Mouse (Mus musculus) megakaryocyte-erythroid progenitor cell, adult 5-6 weeks (primary cell): ENCODE results near the gene 1810009J06Rik. TPM values are rescaled to one million over a fixed set of nuclear protein-coding genes. Genes with fewer than 3 reads are reported as not detected.
"Not testable (repeated sequence)": the region's sequence is repeated elsewhere in the genome, so short reads cannot be mapped to it uniquely, and the experiment has no call there.

Experiments
- ATAC-seq: replicated peaks from 2 replicates; pipeline ENCODE4 v1.8.0; 2016; ENCODE audit warnings: mild to moderate bottlenecking, inconsistent platforms; ENCODE audit not compliant: severe bottlenecking, poor library complexity, low FRiP score, low TSS enrichment
- total RNA-seq, 2 experiments: library from RNA; stranded (forward) in 1 of 2; stranded (reverse) in 1 of 2; fragments of 200-1000, 215-1000 nt in 1 of 2; fragments of >200 nt in 1 of 2; fragmentation: Nextera tagmentation in 1 of 2; gene quantifications; 2 replicates each; pipeline ENCODE4 v1.2.3; 2014 to 2017

Gene 1810009J06Rik
- total RNA-seq (2014; fragmentation: Nextera tagmentation) (not detected in 2 replicates), total RNA-seq (2017) (not detected in 2 replicates)

DNA sequence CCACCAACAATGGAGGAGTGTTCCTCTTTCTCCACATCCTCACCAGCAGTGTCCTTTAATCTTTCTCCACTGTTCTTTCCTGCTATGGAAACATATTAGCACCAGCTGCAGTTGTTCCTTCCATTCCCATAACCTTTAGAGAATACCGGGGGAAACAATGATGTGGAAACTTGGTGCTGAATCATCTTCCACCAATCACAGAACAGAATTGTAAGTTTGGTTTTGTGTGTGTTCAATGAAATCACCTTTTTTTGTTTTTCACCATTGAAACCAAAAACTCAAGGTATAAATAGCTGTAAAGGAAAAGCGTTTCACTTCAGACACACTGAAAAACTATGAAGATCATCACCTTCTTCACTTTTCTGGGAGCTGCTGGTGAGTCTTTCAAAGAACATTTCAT, at the start of gene 1810009J06Rik:
Gene 1810009J06Rik, plus strand, starts transcription at position 301 of the 400 bp plus-strand sequence.
- not testable (repeated sequence) for ATAC-seq

DNA sequence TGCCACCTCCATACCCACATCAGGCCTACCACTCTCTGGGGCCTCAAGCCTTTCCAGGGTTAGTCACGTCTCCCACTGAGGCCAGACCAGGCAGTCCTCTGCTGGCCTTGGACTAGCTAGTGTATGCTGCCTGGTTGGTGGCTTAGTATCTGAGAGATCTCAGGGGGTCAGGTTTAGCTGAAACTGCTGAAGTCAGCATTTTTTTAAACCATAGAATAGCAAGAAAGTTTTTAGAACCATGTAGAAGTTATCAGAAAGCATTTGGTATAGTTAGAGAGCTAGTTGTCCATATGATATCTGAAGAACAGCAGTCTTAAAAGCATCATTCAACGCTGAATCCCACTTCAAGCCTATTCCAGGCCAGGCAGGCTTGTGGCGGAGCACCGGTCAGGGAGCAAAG, 44.6 kb upstream of the 1810009J06Rik start:
- ATAC-seq: no peak

GRCm38 (mm10) chr6:40940457-40940856, 24.1 kb upstream of the 1810009J06Rik start, which contains the start of gene 1700074P13Rik:
TSS of gene 1700074P13Rik (minus strand) at chr6:40940557.
- ATAC-seq: no peak

GRCm38 (mm10) chr6:40951770-40952169, 12.8 kb upstream of the 1810009J06Rik start, which contains the start of gene Gm4744:
TSS of gene Gm4744 (minus strand) at chr6:40951870.
- no peak for ATAC-seq

- ATAC-seq: no peak
Observed at GRCm38 (mm10) chr6:40953716-40954115, 10.8 kb upstream of the 1810009J06Rik start.

- not testable (repeated sequence) for ATAC-seq
Observed at GRCm38 (mm10) chr6:40999379-40999778, 34.8 kb downstream of the 1810009J06Rik start, which contains the start of gene Gm2663. TSS of gene Gm2663 (minus strand) at chr6:40999479.

DNA sequence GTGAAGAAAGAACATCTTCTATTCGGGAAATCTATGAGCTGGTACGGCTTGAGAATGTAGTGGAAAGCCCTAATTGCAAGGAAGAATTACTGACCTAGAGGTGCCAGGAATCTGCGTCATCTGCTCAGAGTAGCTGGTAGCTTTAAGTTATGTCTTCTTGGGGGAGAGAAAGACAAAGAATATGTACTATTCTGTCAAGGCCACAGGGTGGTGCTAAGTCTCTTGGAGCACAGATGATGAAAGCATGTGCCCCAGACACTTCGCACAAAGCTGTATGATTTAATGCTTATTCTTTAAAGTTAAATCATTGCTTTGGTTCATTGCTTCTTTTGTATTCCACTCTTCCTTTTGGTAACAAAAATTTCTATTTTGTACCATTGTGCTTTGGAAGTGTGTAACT, 50.5 kb downstream of the 1810009J06Rik start:
- ATAC-seq: no peak

Other genes with a start within 250 kb of the 1810009J06Rik start
- gene Moxd2, start 77.3 kb upstream of the 1810009J06Rik start, total RNA-seq (2014; fragmentation: Nextera tagmentation): not detected in 2 replicates
- gene Moxd2, start 77.3 kb upstream of the 1810009J06Rik start, total RNA-seq (2017): not detected in 2 replicates
- gene Prss58, start 64.4 kb upstream of the 1810009J06Rik start, total RNA-seq (2014; fragmentation: Nextera tagmentation): not detected in 2 replicates
- not detected in 2 replicates for gene Prss58, start 64.4 kb upstream of the 1810009J06Rik start, total RNA-seq (2017)
- not detected in 2 replicates for gene 1700074P13Rik, start 24.2 kb upstream of the 1810009J06Rik start, total RNA-seq (2014; fragmentation: Nextera tagmentation)
- not detected in 2 replicates for gene 1700074P13Rik, start 24.2 kb upstream of the 1810009J06Rik start, total RNA-seq (2017)
- not detected in 2 replicates for gene Gm4744, start 12.9 kb upstream of the 1810009J06Rik start, total RNA-seq (2014; fragmentation: Nextera tagmentation)
- gene Gm4744, start 12.9 kb upstream of the 1810009J06Rik start, total RNA-seq (2017): not detected in 2 replicates
- not detected in 2 replicates for gene Gm2663, start 34.7 kb downstream of the 1810009J06Rik start, total RNA-seq (2014; fragmentation: Nextera tagmentation)
- gene Gm2663, start 34.7 kb downstream of the 1810009J06Rik start, total RNA-seq (2017): not detected in 2 replicates
- gene 2210010C04Rik, start 70.8 kb downstream of the 1810009J06Rik start, total RNA-seq (2014; fragmentation: Nextera tagmentation): not detected in 2 replicates
- not detected in 2 replicates for gene 2210010C04Rik, start 70.8 kb downstream of the 1810009J06Rik start, total RNA-seq (2017)